Mouse (Mus musculus) adrenal gland, postnatal 0 days (tissue): ENCODE results near the gene Tbc1d1. TPM values are rescaled to one million over a fixed set of nuclear protein-coding genes. Genes with fewer than 3 reads are reported as not detected.

Source experiments
- microRNA-seq: library from miRNA; unstranded; fragments of <30 nt; microRNA quantifications from one replicate; pipeline ENCODE4, GENCODE M21; 2016; ENCODE audit warnings: borderline replicate concordance; ENCODE audit not compliant: insufficient number of aligned reads
- polyA plus RNA-seq: library from polyadenylated mRNA; unstranded; fragments of >200 nt; fragmentation: Nextera tagmentation; extraction: Ambion mirVana; gene quantifications from 2 replicates; pipeline ENCODE4 v1.2.1, GENCODE M21; 2015

Gene Tbc1d1
- 7.8 TPM in 2 replicates for polyA plus RNA-seq

GRCm38 (mm10) chr5:64155861-64156550, at the start of gene Tbc1d1:
Gene Tbc1d1 (plus strand): TSS chr5:64156305.

Small RNA genes within 50 kb of the gene (microRNA-seq; reads per million reads assigned to microRNA genes)
- gene Gm22395 = not detected

Other genes starting within 250 kb of the Tbc1d1 start
- gene Rell1, start 187.4 kb upstream of the Tbc1d1 start, polyA plus RNA-seq = 16.5 and 20.4 TPM in 2 replicates
- gene Pgm2, start 63.4 kb upstream of the Tbc1d1 start, polyA plus RNA-seq = 20.2 and 29.8 TPM in 2 replicates